Mouse (Mus musculus) embryonic facial prominence, embryonic 14.5 days (tissue): Measurements from ENCODE around the gene Gm17657. TPM values are rescaled to one million over a fixed set of nuclear protein-coding genes. Genes with fewer than 3 reads are reported as not detected.

ENCODE experiments used
- ATAC-seq: fragments of 200-750 bp; cut with Nextera tagmentation; 2 replicates; pipeline ENCODE4 v1.8.0; 2017; ENCODE audit warnings: low read depth, moderate number of reproducible peaks, moderate TSS enrichment
- DNase-seq: peaks from one replicate; pipeline ENCODE4 v3.0.0-alpha.2; 2015; ENCODE audit warnings: low spot score
- H3K27ac ChIP-seq: fragments of 300-500 bp; sonication (generic); replicated peaks from 2 replicates; pipeline ENCODE4 v1.5.1; 2014; ENCODE audit warnings: low read depth, mild to moderate bottlenecking, low read length, moderate library complexity
- H3K27me3 ChIP-seq: fragments of 300-500 bp; sonication (generic); replicated peaks from 2 replicates; pipeline ENCODE4 v1.6.1; 2014; ENCODE audit warnings: low read length; ENCODE audit not compliant: control insufficient read depth, insufficient read depth
- H3K36me3 ChIP-seq: fragments of 300-500 bp; sonication (generic); 2 replicates; pipeline ENCODE4 v1.6.1; 2014; ENCODE audit warnings: low read length, mixed read lengths; ENCODE audit not compliant: control insufficient read depth, insufficient read depth
- H3K4me1 ChIP-seq: fragments of 300-500 bp; sonication (generic); 2 replicates; pipeline ENCODE4 v1.6.1; 2014; ENCODE audit warnings: antibody characterized with exemption, low read length; ENCODE audit not compliant: control insufficient read depth, insufficient read depth
- H3K4me2 ChIP-seq: fragments of 300-500 bp; sonication (generic); 2 replicates; pipeline ENCODE4 v1.6.1; 2014; ENCODE audit warnings: low read depth, mild to moderate bottlenecking, low read length, moderate library complexity, mixed read lengths
- H3K4me3 ChIP-seq: fragments of 300-500 bp; sonication (generic); 2 replicates; pipeline ENCODE4 v1.5.1; 2014; ENCODE audit warnings: low read depth, mild to moderate bottlenecking, low read length
- H3K9ac ChIP-seq: fragments of 300-500 bp; sonication (generic); 2 replicates; pipeline ENCODE4 v1.6.1; 2014; ENCODE audit warnings: low read depth, mild to moderate bottlenecking, low read length, moderate library complexity, mixed read lengths
- H3K9me3 ChIP-seq: fragments of 300-500 bp; sonication (generic); 2 replicates; pipeline ENCODE4 v1.6.1; 2016; ENCODE audit warnings: low read length; ENCODE audit not compliant: control insufficient read depth
- WGBS: fragments of 180-500 bp; shearing (Covaris S2); extraction: QIAGEN DNeasy Blood & Tissue Kit; methylation state at CpG from one replicate; pipeline ENCODE4 v1.1.7; 2014; 5-methylcytosine and 5-hydroxymethylcytosine counted together
- polyA plus RNA-seq: library from polyadenylated mRNA; unstranded; fragments of >200 nt; fragmentation: Nextera tagmentation; extraction: Ambion mirVana; gene quantifications from 2 replicates; pipeline ENCODE4 v1.2.1, GENCODE M21; 2014

The Gm17657 gene
- polyA plus RNA-seq, 1 experiment from 2014 or later: not detected

DNA sequence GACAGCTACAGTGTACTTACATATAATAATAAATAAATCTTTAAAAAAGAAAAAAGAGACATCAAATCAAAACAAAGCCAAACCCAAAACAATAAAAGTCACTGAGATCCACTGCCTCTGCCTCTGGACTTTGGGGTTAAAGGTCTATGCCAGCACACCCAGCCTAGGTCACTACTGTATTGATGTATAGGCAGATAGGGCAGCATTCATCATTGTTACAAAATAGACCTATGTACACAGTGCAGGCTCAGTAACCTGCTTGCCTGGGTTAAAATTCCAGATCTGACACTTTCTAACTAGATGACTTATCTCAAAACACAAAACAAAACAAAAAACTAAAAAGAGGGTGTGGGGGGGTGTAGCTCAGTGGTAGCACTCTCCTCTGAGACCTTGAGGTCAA is 4.7 kb upstream of the Gm17657 start:
- Histone ChIP-seq H3K4me3 (no peak overlapping the region), H3K9me3 (no peaks in the 10 kb centered on the region), H3K27ac (no peak overlapping the region), H3K4me1 (peaks cover 10% of the 10 kb centered on the region), H3K27me3 (no peaks in the 10 kb centered on the region), H3K36me3 (no peaks in the 10 kb centered on the region; the same call in 1 of the 2 replicates), H3K4me2 (no peak overlapping the region), H3K9ac (no peak overlapping the region)
- ATAC-seq (no peak), DNase-seq (no peak)

GRCm38 (mm10) chr17:29552162-29552732 is 2.8 kb upstream of the Gm17657 start, which contains the start of gene Tmem217:
TSS of gene Tmem217 (minus strand) at chr17:29552385.
- ATAC-seq: no peak
- Histone ChIP-seq H3K9me3 (no peaks in the 10 kb centered on the region), H3K36me3 (no peaks in the 10 kb centered on the region), H3K27ac (no peak within 1 kb of the TSS), H3K4me1 (peaks cover 10% of the 10 kb centered on the region), H3K4me3 (no peak within 1 kb of the TSS), H3K9ac (no peak within 1 kb of the TSS), H3K4me2 (0 out of 2 replicates have a peak within 1 kb of the TSS, but pooled peaks have one; percentile 89), H3K27me3 (no peaks in the 10 kb centered on the region)
- DNase-seq: no peak
- WGBS: 91% methylated on average over 5 of the region's 5 CpGs

DNA sequence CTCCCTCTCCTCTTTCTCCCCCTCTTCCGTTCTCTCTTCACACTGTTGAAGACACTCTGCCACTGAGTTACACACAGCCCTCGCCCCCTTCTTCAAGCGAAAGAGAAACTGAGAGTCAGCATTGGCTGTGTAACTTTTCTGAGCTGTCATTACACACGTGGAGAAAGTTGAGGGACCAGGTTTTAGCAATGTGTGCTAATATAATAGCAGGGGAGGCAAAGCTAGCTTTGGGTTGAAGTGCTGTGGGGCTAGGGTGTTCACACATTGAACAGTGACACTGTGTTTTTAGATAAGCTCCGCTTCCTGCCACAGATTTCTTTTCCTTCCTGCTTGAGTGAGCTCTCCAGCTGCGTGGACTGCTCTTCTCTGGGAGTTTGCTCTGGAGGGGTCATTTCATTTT is 1.6 kb upstream of the Gm17657 start:
- ATAC-seq: no peak
- peak overlapping the region; percentile 89 for H3K4me2 ChIP-seq
- no peak overlapping the region for H3K27ac ChIP-seq
- H3K27me3 ChIP-seq: no peaks in the 10 kb centered on the region
- 54% methylated on average over 6 of the region's 6 CpGs for WGBS
- no peaks in the 10 kb centered on the region for H3K36me3 ChIP-seq
- H3K9me3 ChIP-seq: no peaks in the 10 kb centered on the region
- H3K4me1 ChIP-seq: peaks cover 10% of the 10 kb centered on the region
- no peak for DNase-seq
- peak overlapping the region; percentile 91; the same call in 1 of the 2 replicates for H3K4me3 ChIP-seq
- no peak overlapping the region for H3K9ac ChIP-seq

DNA sequence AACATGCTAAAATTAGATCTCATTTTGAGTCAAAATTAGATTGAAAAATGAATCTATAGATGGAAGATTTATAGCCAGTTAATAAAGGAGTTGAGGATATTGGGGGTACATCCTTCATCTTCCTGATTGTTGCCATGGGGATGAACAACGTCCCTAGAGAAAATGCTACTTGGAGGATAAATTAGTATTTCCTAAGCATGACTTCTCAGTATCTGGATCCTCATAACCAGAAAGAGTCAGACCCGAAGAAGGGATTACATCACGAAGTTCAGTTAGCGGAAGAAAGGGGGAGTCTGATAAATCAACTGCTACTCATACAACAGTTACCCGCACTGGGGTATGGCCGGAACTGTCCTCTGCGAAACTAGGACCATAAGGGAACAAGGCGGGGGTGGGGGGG is 444 bp downstream of the Gm17657 start:
- H3K9ac ChIP-seq: no peak overlapping the region
- ATAC-seq (no peak), DNase-seq (no peak)
- 53% methylated on average over 6 of the region's 8 CpGs for WGBS
- H3K27ac ChIP-seq: no peak overlapping the region
- peaks cover 10% of the 10 kb centered on the region for H3K4me1 ChIP-seq
- H3K36me3 ChIP-seq: no peaks in the 10 kb centered on the region
- no peaks in the 10 kb centered on the region for H3K9me3 ChIP-seq
- peak overlapping the region; percentile 91 for H3K4me3 ChIP-seq
- peak overlapping the region; percentile 89 for H3K4me2 ChIP-seq
- no peaks in the 10 kb centered on the region for H3K27me3 ChIP-seq

- WGBS: 51% methylated on average over 3 of the region's 3 CpGs
Measured at GRCm38 (mm10) chr17:29548494-29548893, 944 bp downstream of the Gm17657 start.

GRCm38 (mm10) chr17:29545241-29545640 is 4.2 kb downstream of the Gm17657 start:
- DNase-seq (no peak), ATAC-seq (no peak)
- no peaks in the 10 kb centered on the region for H3K36me3 ChIP-seq
- H3K27ac ChIP-seq: no peak overlapping the region
- H3K9ac ChIP-seq: no peak overlapping the region
- no peaks in the 10 kb centered on the region for H3K27me3 ChIP-seq
- no peak overlapping the region for H3K4me2 ChIP-seq
- no peak overlapping the region for H3K4me3 ChIP-seq
- 91% methylated on average over 5 of the region's 5 CpGs for WGBS
- H3K4me1 ChIP-seq: peaks cover 2% of the 10 kb centered on the region
- no peaks in the 10 kb centered on the region for H3K9me3 ChIP-seq

More at GRCm38 (mm10) chr17:29548494-29548893, 944 bp downstream of the Gm17657 start:
- no peak for DNase-seq
- Histone ChIP-seq H3K4me3 (no peak overlapping the region), H3K36me3 (no peaks in the 10 kb centered on the region), H3K4me2 (no peak overlapping the region), H3K4me1 (peaks cover 10% of the 10 kb centered on the region), H3K9ac (no peak overlapping the region), H3K27me3 (no peaks in the 10 kb centered on the region), H3K27ac (no peak overlapping the region), H3K9me3 (no peaks in the 10 kb centered on the region)
- ATAC-seq: no peak

DNA sequence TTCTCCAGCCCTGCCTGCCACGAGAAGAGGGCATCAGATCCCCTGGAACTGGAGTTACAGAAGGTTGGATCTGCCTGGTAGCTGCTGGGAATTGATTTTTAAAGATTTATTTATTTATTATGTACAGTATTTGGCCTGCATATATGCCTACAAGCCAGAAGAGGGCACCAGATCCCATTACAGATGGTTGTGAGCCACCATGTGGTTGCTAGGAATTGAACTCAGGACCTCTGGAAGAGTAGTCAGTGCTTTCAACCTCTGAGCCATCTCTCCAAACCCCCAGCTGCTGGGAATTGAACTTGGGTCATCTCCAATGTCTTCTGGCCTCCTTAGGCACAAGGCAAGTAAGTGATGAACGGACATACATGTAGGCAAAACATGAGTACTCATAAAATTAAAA is 5.4 kb downstream of the Gm17657 start:
- no peaks in the 10 kb centered on the region for H3K9me3 ChIP-seq
- 76% methylated on average over 2 of the region's 2 CpGs for WGBS
- H3K27me3 ChIP-seq: no peaks in the 10 kb centered on the region

DNA sequence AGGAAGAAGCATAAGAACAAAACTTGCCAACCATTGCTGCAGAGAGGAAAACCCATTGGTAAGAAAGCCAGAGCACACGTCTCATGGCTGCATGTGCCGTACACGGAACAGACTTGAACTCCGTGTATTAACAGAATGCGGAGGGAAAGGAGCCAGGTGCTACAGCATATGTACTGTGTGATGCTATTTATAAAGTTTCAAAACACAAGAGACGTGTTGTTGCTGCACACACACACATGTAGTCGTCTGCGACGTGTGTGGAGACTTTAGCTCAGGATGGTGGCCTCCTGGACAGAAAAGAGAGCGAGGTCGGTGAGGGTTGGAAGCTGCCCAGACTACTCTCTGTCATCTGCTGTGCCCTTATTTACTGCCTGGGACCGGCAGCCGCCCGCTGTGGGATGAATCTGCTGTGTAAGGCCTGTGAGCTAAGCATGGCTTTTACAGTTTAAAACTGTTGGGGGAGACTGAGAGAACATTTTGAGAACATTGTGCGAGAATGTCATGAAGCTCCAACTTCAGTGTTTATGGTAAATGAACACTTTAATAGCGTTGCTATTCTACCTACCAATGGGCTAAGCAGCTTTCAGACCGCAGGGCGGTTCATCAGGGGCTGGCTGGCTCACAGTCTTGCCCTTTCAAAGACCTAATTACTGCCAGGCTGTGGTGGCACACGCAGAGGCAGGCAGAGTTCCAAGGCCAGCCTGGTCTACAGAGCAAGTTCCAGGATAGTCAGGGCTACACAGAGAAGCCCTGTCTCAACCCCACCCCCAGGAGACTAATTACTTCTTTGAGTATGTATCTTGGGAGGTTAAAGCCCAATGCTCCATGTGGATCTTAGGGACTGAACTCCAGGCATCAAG is 6.4 kb downstream of the Gm17657 start:
- H3K4me2 ChIP-seq: no peak overlapping the region
- no peak overlapping the region for H3K4me3 ChIP-seq
- H3K9me3 ChIP-seq: no peaks in the 10 kb centered on the region
- H3K36me3 ChIP-seq: no peaks in the 10 kb centered on the region
- H3K27me3 ChIP-seq: no peaks in the 10 kb centered on the region
- 85% methylated on average over 19 of the region's 19 CpGs for WGBS
- ATAC-seq: no peak
- H3K27ac ChIP-seq: no peak overlapping the region
- no peak overlapping the region for H3K9ac ChIP-seq
- H3K4me1 ChIP-seq: no peaks in the 10 kb centered on the region
- no peak for DNase-seq

More for the DNA sequence above, 5.4 kb downstream of the Gm17657 start:
- H3K27ac ChIP-seq: no peak overlapping the region
- ATAC-seq (no peak), DNase-seq (no peak)
- no peak overlapping the region for H3K4me3 ChIP-seq
- H3K4me1 ChIP-seq: no peaks in the 10 kb centered on the region
- no peaks in the 10 kb centered on the region for H3K36me3 ChIP-seq
- no peak overlapping the region for H3K4me2 ChIP-seq
- H3K9ac ChIP-seq: no peak overlapping the region
